In the genomic region with DNA sequence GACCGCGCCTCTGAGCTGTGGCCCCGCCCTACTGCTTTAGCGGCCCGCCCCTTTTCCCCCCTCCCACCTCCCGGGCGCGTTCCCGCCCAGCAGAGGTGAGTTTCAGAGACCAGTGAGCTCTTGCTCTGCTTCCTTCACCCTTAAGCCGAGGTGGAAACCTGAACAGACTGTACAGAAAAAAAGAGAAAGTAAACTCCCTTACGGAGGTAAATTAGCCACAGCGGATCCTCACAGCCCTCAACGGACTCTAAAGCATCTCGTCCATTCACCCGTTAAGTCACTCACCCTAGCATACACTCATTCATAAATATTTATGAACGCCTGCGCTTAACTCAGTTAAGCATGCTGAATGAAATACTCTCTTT, we compare ENCODE assay signal across 7 mouse cellular contexts. TPM values are rescaled to one million over a fixed set of nuclear protein-coding genes. Genes with fewer than 3 reads are reported as not detected.
A peak's percentile ranks its signal among the peaks of the same experiment; 100 is the strongest.
DNase-seq lines count a peak whose midpoint lies in the region; ATAC-seq lines count a peak whose summit lies in the region.

No protein-coding gene starts in this region.

- H3K27me3 ChIP-seq in neural tube, embryonic 11.5 days (ENCODE audit: control insufficient read depth, insufficient read depth, low read length), result no peaks in the 10 kb centered on the region
- no peaks in the 10 kb centered on the region for H3K27me3 ChIP-seq in forebrain, embryonic 12.5 days
- H3K27me3 ChIP-seq in liver, embryonic 12.5 days (replicated peaks), result no peaks in the 10 kb centered on the region
- H3K27me3 ChIP-seq in stomach, embryonic 16.5 days (ENCODE audit: control insufficient read depth, insufficient read depth, low read length), result no peaks in the 10 kb centered on the region

- DNase-seq in neural tube, embryonic 11.5 days (ENCODE audit: low spot score), result no peak
- no peak for DNase-seq in neural tube, embryonic 10.5 days (ENCODE audit: extremely low spot score, low spot score)
- no peak for DNase-seq in embryo, embryonic 10.5 days (ENCODE audit: low spot score)

- H3K4me1 ChIP-seq in neural tube, embryonic 11.5 days (ENCODE audit: control insufficient read depth, insufficient read depth, low read length), result peaks cover 4% of the 10 kb centered on the region; the same call in 1 of the 2 replicates
- H3K4me1 ChIP-seq in forebrain, embryonic 12.5 days, result peaks cover 25% of the 10 kb centered on the region
- peaks cover 27% of the 10 kb centered on the region for H3K4me1 ChIP-seq in liver, embryonic 12.5 days
- no peaks in the 10 kb centered on the region for H3K4me1 ChIP-seq in stomach, embryonic 16.5 days (ENCODE audit: control insufficient read depth, insufficient read depth, low read length)

- H3K27ac ChIP-seq in neural tube, embryonic 11.5 days (ENCODE audit: low read depth, low read length), result no peak overlapping the region
- H3K27ac ChIP-seq in forebrain, embryonic 12.5 days, result peak overlapping the region; percentile 90
- peak overlapping the region; percentile 1; the same call in 1 of the 2 replicates for H3K27ac ChIP-seq in liver, embryonic 12.5 days
- peak overlapping the region; percentile 30 for H3K27ac ChIP-seq in stomach, embryonic 16.5 days (ENCODE audit: low read length)

- ATAC-seq in neural tube, embryonic 11.5 days (ENCODE audit: insufficient read depth, low FRiP score, low TSS enrichment), result peak; percentile 65
- no peak; the same call in 1 of the 2 replicates for ATAC-seq in forebrain, embryonic 12.5 days (ENCODE audit: low FRiP score)
- peak; percentile 21; the same call in 1 of the 2 replicates for ATAC-seq in liver, embryonic 12.5 days
- no peak for ATAC-seq in stomach, embryonic 16.5 days (ENCODE audit: insufficient read depth, low FRiP score)
- no peak for ATAC-seq in monocyte, adult 5-6 weeks (replicated peaks; ENCODE audit: insufficient number of reproducible peaks, low FRiP score, low TSS enrichment, poor library complexity, severe bottlenecking)

- no peaks in the 10 kb centered on the region; the same call in 1 of the 2 replicates for H3K36me3 ChIP-seq in neural tube, embryonic 11.5 days (ENCODE audit: control insufficient read depth, insufficient read depth, low read length)
- peaks cover 3% of the 10 kb centered on the region for H3K36me3 ChIP-seq in forebrain, embryonic 12.5 days (replicated peaks)
- H3K36me3 ChIP-seq in liver, embryonic 12.5 days, result peaks cover 5% of the 10 kb centered on the region; the same call in 1 of the 2 replicates
- no peaks in the 10 kb centered on the region for H3K36me3 ChIP-seq in stomach, embryonic 16.5 days (ENCODE audit: control insufficient read depth, insufficient read depth, low read length)

- H3K9ac ChIP-seq in neural tube, embryonic 11.5 days (ENCODE audit: low read length), result peak overlapping the region; percentile 32
- no peak overlapping the region; the same call in 1 of the 2 replicates for H3K9ac ChIP-seq in forebrain, embryonic 12.5 days
- H3K9ac ChIP-seq in liver, embryonic 12.5 days, result peak overlapping the region; percentile 65
- peak overlapping the region; percentile 59 for H3K9ac ChIP-seq in stomach, embryonic 16.5 days (ENCODE audit: low read length)

- peak overlapping the region; percentile 82 for H3K4me2 ChIP-seq in neural tube, embryonic 11.5 days (ENCODE audit: low read depth)
- H3K4me2 ChIP-seq in forebrain, embryonic 12.5 days, result peak overlapping the region; percentile 80
- H3K4me2 ChIP-seq in liver, embryonic 12.5 days, result peak overlapping the region; percentile 98
- H3K4me2 ChIP-seq in stomach, embryonic 16.5 days (ENCODE audit: low read depth, low read length), result peak overlapping the region; percentile 59

- no peaks in the 10 kb centered on the region for H3K9me3 ChIP-seq in neural tube, embryonic 11.5 days (ENCODE audit: control insufficient read depth, low read length)
- H3K9me3 ChIP-seq in forebrain, embryonic 12.5 days, result no peaks in the 10 kb centered on the region
- H3K9me3 ChIP-seq in liver, embryonic 12.5 days (replicated peaks), result no peaks in the 10 kb centered on the region
- H3K9me3 ChIP-seq in stomach, embryonic 16.5 days (replicated peaks; ENCODE audit: control insufficient read depth, low read length), result no peaks in the 10 kb centered on the region

- under 1% methylated on average over 17 of the region's 17 CpGs for WGBS in neural tube, embryonic 11.5 days
- 2% methylated on average over 17 of the region's 17 CpGs for WGBS in forebrain, embryonic 12.5 days
- 1% methylated on average over 17 of the region's 17 CpGs for WGBS in liver, embryonic 12.5 days (ENCODE audit: insufficient replicate concordance)
- 0% methylated on average over 17 of the region's 17 CpGs for WGBS in stomach, embryonic 16.5 days

- peak overlapping the region; percentile 66 for H3K4me3 ChIP-seq in neural tube, embryonic 11.5 days (ENCODE audit: low read depth, low read length)
- H3K4me3 ChIP-seq in forebrain, embryonic 12.5 days (replicated peaks), result peak overlapping the region; percentile 76
- peak overlapping the region; percentile 75 for H3K4me3 ChIP-seq in liver, embryonic 12.5 days
- peak overlapping the region; percentile 64 for H3K4me3 ChIP-seq in stomach, embryonic 16.5 days (replicated peaks; ENCODE audit: low read length)

RNA-seq across cellular contexts. Expression of gene Chml, which starts 0.3 kb away (rescaled TPM):
- 5.8 and 6.0 TPM in 2 replicates for polyA plus RNA-seq in neural tube, embryonic 11.5 days (2014; fragmentation: Nextera tagmentation; extraction: Ambion mirVana)
- polyA plus RNA-seq in forebrain, embryonic 12.5 days (2016; fragmentation: Nextera tagmentation; extraction: Ambion mirVana), result 6.2 and 6.5 TPM in 2 replicates
- polyA plus RNA-seq in liver, embryonic 12.5 days (2016; fragmentation: Nextera tagmentation; extraction: Ambion mirVana), result 1.6 TPM in 2 replicates
- polyA plus RNA-seq in stomach, embryonic 16.5 days (2015; fragmentation: Nextera tagmentation; extraction: Ambion mirVana), result 3.0 and 3.4 TPM in 2 replicates
- 11.2 to 13.9 TPM (median 13.0 TPM) in 3 replicates for total RNA-seq in monocyte, adult 5-6 weeks (2017)

RNA-seq across cellular contexts. Expression of gene Opn3, which starts 0.4 kb away (rescaled TPM):
- polyA plus RNA-seq in neural tube, embryonic 11.5 days (2014; fragmentation: Nextera tagmentation; extraction: Ambion mirVana), result 12.0 and 12.5 TPM in 2 replicates
- polyA plus RNA-seq in forebrain, embryonic 12.5 days (2016; fragmentation: Nextera tagmentation; extraction: Ambion mirVana), result 7.7 and 8.5 TPM in 2 replicates
- polyA plus RNA-seq in liver, embryonic 12.5 days (2016; fragmentation: Nextera tagmentation; extraction: Ambion mirVana), result 2.5 and 3.1 TPM in 2 replicates
- 5.2 and 5.9 TPM in 2 replicates for polyA plus RNA-seq in stomach, embryonic 16.5 days (2015; fragmentation: Nextera tagmentation; extraction: Ambion mirVana)
- 0.29 to 0.78 TPM in 2 of 3 replicates, not detected in the other for total RNA-seq in monocyte, adult 5-6 weeks (2017)

RNA-seq across cellular contexts. Expression of gene Wdr64, which starts 5.4 kb away (rescaled TPM):
- not detected in 2 replicates for polyA plus RNA-seq in neural tube, embryonic 11.5 days (2014; fragmentation: Nextera tagmentation; extraction: Ambion mirVana)
- not detected in 2 replicates for polyA plus RNA-seq in forebrain, embryonic 12.5 days (2016; fragmentation: Nextera tagmentation; extraction: Ambion mirVana)
- polyA plus RNA-seq in liver, embryonic 12.5 days (2016; fragmentation: Nextera tagmentation; extraction: Ambion mirVana), result not detected in 2 replicates
- not detected in 2 replicates for polyA plus RNA-seq in stomach, embryonic 16.5 days (2015; fragmentation: Nextera tagmentation; extraction: Ambion mirVana)
- not detected in 3 replicates for total RNA-seq in monocyte, adult 5-6 weeks (2017)

Comparison
In these comparisons a context has a peak if more than half of its experiments do, and no peak if none do; other contexts are left out.
1. ATAC-seq: peak in neural tube, embryonic 11.5 days (single experiment) and liver, embryonic 12.5 days (single experiment); none in forebrain, embryonic 12.5 days (single experiment), stomach, embryonic 16.5 days (single experiment) and monocyte, adult 5-6 weeks (single experiment).
2. Peak in every context shown above with its lines, with median percentiles within 50 percentile points of each other: H3K4me2 ChIP-seq and H3K4me3 ChIP-seq.